Mouse (Mus musculus): ENCODE measurements around the gene Kif21a.

Gene Kif21a

GRCm38 (mm10) chr15:91018161-91018860, 31.4 kb downstream of the Kif21a start:
- DNase-seq (ENCODE audit: low spot score): no peak

DNA sequence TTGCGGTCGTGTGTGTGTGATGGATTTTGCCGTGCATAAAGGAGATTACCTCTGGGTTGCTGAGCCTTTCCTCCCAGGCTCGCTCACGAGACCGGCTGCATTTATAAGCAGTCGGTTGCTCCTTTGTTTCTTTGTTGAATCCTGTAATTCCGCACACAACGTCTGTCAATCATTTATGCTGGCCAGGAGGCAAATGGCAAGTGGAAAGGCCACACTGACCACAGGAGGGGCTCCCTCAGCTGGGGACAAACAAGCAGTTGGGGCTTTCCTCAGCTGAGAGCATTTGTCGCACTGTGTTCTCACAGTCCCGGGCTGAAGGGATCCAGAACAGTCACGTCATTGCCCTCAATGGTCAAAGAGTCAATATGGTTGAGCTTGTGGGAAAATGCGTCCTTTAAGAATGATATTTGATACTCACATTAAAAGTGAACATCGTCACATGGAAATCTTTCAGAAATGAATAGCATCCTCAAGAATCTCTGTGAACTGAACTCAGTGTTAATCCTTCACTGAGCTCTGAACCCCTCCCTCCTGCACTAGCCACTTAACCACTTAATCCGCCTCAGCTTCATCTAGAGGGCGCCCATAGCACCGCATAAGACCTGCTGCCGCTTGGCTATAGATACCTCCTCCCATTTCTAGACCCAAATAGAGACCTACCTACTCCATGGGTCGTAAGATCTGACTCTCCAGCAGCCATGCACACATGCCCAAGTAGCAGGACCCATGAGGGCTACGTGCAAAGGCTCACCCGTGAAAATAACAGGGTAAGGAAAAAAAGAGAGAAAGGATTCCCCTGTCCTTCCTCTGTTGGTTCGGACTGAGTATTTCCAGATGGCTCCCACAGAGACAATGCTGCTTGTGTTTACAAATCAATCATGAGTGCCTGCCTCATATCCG, 32.2 kb downstream of the Kif21a start:
- DNase-seq (ENCODE audit: low spot score): no peak

DNA sequence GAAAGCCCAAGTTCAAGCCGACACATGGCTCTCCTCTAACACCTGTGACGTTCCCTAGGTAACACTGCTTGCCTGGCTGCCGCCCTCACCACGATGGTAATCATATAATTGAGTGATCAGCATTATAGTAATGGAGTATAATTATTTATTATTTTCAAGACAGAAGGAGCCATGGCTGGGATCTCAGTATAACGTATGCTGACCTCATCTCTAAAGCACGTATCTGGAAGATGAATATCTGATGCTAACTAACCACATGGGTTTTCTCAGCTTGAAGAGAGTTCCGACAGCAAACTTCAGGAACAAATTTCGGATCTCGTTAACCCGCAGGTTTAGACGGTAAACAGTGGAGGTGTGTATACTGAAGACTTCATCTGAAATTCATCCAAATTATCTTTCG, 33.4 kb downstream of the Kif21a start:
- no peak for DNase-seq (ENCODE audit: low spot score)

GRCm38 (mm10) chr15:91012793-91013580, 36.8 kb downstream of the Kif21a start:
- DNase-seq (ENCODE audit: low spot score): no peak

DNA sequence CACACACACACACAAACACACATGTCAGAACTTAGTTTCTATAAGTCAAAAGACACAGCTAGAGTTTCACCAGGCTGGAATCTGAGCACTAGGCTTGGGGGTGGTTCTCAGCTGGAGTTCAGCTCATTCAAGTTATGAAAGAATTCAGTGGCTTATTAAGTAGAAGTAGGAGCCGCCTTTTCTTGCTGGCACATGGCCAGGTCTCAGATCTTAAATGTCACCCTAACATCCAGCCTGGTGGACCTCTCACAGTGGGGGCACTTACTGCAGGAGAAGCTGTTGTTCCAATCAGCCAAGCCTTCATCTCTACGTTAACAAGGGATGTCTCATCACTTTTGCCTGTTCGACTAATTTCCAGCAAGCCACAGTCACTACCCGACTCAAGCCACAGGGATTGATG, 39.5 kb downstream of the Kif21a start:
- no peak for DNase-seq (ENCODE audit: low spot score)

- no peak for DNase-seq (ENCODE audit: low spot score)
Measured at GRCm38 (mm10) chr15:91007123-91007830, 42.5 kb downstream of the Kif21a start.

- DNase-seq (ENCODE audit: low spot score): no peak
Measured at GRCm38 (mm10) chr15:91004726-91005125, 45.0 kb downstream of the Kif21a start.

DNA sequence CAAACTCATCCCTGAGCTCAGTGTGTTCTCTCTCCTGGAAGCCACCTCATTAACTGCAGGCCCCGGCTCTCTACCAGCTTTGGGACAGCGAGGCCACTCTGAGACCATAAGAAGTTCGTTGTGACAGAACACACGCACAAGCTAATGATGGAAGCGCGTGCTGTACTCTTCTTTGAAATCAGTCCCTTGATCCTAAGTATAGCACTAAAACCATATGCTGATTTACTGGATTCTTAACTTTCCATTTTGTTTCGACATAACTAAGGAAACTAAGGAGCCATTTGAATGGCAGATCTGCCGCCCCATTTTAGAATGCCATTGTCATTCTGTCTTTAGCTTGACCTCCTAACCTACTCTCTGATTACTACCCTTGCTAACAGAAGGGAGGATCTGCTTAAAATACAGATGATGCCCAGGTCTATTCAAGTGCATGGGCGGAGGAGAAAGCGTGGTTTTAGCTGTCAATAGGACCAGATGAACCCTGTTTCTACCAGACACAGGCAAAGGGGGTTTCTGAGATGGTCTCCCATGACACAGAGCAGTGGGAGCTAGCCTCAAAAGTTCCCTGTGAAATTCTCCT, 48.6 kb downstream of the Kif21a start:
- DNase-seq (ENCODE audit: low spot score): no peak

GRCm38 (mm10) chr15:91000280-91001036, 49.3 kb downstream of the Kif21a start:
- no peak for DNase-seq (ENCODE audit: low spot score)

GRCm38 (mm10) chr15:90992871-90993270, 56.9 kb downstream of the Kif21a start:
- DNase-seq (ENCODE audit: low spot score): no peak

- no peak for DNase-seq (ENCODE audit: low spot score)
Measured at GRCm38 (mm10) chr15:90992388-90992787, 57.4 kb downstream of the Kif21a start.

DNA sequence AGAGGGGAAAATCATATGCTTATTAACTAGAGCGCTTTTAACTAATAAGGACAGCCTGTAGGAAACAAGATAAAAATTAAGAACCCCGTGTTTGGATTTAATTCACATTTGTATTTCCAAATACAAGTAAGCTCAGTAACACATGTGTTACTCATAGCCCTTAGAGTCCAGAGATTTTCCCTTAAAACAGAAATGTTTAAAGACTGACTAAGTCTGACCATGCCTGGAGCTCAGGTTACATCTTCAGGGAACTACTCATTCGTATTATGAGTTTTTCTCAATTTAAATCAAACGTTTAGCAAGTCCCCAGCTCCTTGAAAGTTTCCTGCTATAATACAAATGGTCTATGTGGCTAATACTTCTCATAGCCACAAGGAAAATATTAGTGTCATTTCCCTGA, 57.9 kb downstream of the Kif21a start:
- DNase-seq (ENCODE audit: low spot score): no peak

- no peak for DNase-seq (ENCODE audit: low spot score)
Measured at GRCm38 (mm10) chr15:90987714-90988250, 62.0 kb downstream of the Kif21a start.

DNA sequence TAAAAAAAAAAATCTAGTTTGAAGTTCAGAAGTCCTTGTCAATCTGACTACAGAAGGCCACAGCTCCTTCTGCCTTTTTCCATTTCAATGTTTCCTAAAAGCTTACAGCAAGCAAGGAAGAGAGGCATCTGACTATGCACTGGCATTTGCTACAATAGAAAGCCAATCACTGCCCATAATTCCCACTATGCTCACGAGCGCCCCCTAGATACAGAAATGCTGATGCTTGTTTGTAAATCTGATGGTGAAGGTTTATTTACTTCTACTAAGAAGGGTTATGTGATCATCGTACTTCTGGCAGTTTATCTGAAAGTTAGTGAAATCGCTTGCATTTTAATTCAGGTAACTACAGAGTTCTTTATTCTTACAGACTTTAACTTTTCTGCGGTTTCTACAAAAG, 73.8 kb downstream of the Kif21a start:
- no peak for DNase-seq (ENCODE audit: low spot score)

DNA sequence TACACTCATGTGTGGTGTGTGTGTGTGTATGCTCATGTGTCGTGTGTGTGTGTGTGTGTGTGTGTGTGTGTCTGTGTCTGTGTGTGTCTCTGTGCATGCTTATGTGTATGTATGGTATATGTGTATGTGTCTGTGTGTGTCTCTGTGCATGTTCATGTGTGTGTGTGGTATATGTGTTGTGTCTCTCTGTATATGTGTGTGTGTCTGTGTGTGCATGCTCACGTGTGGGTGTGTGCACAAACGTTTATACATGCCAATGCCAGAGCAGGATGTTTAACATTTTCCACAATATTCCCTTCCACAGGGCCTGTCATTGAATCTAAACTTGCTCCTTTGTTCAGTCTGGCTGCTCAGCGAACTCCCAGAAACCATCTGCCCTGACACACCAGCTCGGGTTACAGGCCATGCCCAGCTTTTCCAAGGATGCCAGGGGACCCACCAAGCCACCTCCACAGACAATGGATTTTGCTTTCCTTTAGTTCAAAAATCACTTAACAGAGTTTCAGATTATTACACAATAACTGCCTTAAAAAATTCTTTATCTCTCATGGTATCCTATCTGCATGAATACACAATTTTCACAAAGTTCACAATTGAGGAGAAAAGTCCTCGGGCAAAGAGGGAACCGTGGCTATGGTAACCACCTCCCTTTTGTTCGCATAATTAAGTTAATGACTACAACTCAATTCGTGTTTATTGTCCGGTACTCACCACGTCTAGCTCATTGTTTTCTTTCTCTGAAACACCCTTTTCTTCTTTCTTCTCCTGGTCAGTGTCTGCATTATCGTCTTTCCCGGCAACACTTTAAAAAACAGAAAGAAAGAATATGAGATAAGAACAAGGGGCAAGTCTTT, 77.6 kb downstream of the Kif21a start:
- DNase-seq (ENCODE audit: low spot score): no peak

DNA sequence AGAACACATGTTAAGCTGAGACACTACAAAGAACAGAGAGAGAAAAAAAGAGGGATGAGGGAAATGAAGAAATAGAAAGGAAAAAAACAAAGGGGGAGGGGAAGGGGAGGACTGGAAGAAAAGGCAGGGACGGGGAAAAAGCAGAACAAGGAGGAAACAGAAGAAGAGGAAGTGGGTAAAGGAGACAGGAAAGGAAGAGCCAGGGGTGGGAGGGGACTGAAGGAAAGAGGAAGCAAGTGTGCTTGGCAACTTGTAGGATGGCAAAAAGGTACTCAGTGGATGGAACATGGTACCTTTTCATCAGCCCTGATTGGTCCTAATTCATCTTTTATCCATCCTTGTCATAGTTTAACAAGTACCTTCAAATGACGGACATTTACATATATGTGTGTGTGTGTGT, 86.4 kb downstream of the Kif21a start:
- no peak for DNase-seq (ENCODE audit: low spot score)

DNA sequence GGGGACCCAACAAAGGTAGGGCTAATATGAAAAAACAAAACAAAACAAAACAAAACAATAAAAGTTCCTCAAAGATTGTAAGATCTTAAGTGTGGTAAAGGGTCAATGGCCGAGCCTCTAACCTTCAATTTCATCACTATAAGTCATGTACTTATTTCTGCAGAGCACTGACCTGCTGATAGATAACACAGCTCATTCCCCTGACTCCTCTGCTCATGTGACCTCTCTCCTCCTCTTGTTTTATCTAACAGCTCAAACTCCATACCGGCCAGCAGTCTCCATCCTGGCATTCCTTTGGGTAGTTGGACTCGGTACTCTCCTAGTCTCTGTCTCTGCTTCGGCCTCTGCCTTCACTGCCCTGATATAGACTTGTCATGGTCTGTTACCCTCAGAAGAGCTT, 87.2 kb downstream of the Kif21a start:
- DNase-seq (ENCODE audit: low spot score): no peak

DNA sequence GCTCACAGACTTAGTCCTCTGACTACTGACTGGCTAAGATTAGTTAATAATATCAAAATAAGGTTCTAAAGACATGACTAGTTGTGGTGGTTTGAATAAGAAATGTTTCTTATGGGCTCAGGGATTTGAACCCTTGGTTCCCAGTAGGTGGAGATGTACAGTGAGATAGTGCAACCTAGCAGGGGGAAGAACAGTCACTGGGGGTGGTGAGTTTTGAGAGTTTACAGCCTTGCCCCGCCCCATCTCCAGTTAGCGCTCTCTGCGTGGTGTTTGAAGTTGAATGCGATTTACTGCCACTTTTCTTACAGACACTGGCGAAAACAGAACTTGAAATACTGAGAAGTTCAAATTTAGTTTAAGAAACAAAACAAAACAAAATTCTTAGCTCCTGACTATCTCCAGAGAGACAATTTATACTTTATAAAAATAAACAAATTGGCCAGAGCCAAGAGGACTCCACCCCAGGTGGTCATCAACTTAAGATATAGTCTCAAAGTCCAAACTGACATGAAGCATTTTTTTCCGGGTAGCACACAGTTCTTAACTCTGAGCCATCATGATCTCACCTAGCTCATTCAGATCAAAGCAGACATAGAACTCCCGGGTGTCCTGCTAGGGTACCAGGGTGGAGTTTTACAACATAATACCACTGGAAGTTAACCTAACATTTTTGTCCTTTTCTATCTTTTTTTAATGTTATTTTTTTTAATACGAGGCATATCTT, 88.8 kb downstream of the Kif21a start:
- DNase-seq (ENCODE audit: low spot score): no peak

DNA sequence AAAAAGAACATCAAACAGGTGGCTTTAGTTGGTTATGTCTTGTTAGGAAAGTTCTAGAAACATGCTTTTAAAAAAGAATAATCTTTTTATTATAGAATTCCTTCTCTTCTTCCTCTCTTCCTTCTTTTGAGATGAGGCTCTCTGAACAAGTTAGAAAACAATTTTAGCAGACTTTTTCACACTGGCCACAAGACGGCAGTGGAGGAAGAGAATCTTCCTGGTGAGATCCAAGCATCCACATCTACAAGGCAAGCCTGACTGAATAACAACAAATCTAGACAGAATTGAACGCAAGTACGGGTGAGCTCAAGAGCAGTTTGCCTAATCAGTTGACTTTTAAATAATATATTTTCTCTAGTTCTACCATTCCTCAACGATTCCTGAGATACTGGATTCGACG, 98.4 kb downstream of the Kif21a start:
- no peak for DNase-seq (ENCODE audit: low spot score)
